Mouse (Mus musculus): ENCODE data around the gene Arf1. TPM values are rescaled to one million over a fixed set of nuclear protein-coding genes. Genes with fewer than 3 reads are reported as not detected.
"Not testable (repeated sequence)": the region's sequence is repeated elsewhere in the genome, so short reads cannot be mapped to it uniquely, and the experiment has no call there.

The Arf1 gene
- polyA plus RNA-seq, 1 experiment from 2014 or later: 617 TPM

GRCm38 (mm10) chr11:59219064-59219463, 9.0 kb downstream of the Arf1 start:
- no peaks in the 10 kb centered on the region for H3K36me3 ChIP-seq (ENCODE audit: control insufficient read depth, insufficient read depth, low read length)
- H3K27me3 ChIP-seq (ENCODE audit: control insufficient read depth, insufficient read depth, low read length): no peaks in the 10 kb centered on the region
- H3K4me2 ChIP-seq (ENCODE audit: low read depth, low read length): no peak overlapping the region
- no peak for ATAC-seq (ENCODE audit: low read depth)
- no peak overlapping the region for H3K4me3 ChIP-seq (ENCODE audit: low read depth, low read length)
- H3K9ac ChIP-seq (replicated peaks; ENCODE audit: low read depth, low read length): no peak overlapping the region
- H3K4me1 ChIP-seq (ENCODE audit: control insufficient read depth, insufficient read depth, low read length): no peaks in the 10 kb centered on the region; the same call in 1 of the 2 replicates
- no peak overlapping the region for H3K27ac ChIP-seq (ENCODE audit: low read depth, low read length)
- no peaks in the 10 kb centered on the region for H3K9me3 ChIP-seq (ENCODE audit: control insufficient read depth, low read length)

GRCm38 (mm10) chr11:59218389-59218998, 9.6 kb downstream of the Arf1 start:
- H3K27ac ChIP-seq (ENCODE audit: low read depth, low read length): no peak overlapping the region
- H3K4me3 ChIP-seq (ENCODE audit: low read depth, low read length): no peak overlapping the region
- H3K4me2 ChIP-seq (ENCODE audit: low read depth, low read length): no peak overlapping the region
- H3K9me3 ChIP-seq (ENCODE audit: control insufficient read depth, low read length): no peaks in the 10 kb centered on the region
- WGBS: 89% methylated on average over 4 of the region's 4 CpGs
- no peaks in the 10 kb centered on the region for H3K27me3 ChIP-seq (ENCODE audit: control insufficient read depth, insufficient read depth, low read length)
- no peak for ATAC-seq (ENCODE audit: low read depth)
- H3K9ac ChIP-seq (replicated peaks; ENCODE audit: low read depth, low read length): no peak overlapping the region
- no peaks in the 10 kb centered on the region; the same call in 1 of the 2 replicates for H3K4me1 ChIP-seq (ENCODE audit: control insufficient read depth, insufficient read depth, low read length)
- no peaks in the 10 kb centered on the region for H3K36me3 ChIP-seq (ENCODE audit: control insufficient read depth, insufficient read depth, low read length)

DNA sequence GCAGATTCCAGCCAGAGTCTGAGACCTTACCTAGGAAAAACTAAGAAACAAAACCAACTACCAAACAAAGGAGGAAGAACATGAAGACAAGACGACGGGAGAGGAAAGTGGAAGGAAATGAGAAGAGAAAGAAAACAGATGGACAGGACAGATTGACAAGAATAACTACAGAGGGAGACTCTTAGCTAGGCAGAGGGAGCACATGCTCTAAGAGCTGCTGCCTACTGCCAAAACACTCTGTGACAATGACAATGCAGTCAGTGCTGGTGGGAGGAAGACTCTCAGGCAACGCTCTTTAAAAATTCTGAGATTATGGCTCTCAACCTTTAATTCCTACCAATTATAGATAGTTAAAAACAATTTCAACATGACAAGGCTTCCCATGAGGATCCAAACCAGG, 11.1 kb downstream of the Arf1 start:
- H3K4me1 ChIP-seq (ENCODE audit: control insufficient read depth, insufficient read depth, low read length): no peaks in the 10 kb centered on the region
- no peak overlapping the region for H3K27ac ChIP-seq (ENCODE audit: low read depth, low read length)
- H3K36me3 ChIP-seq (ENCODE audit: control insufficient read depth, insufficient read depth, low read length): 0 out of 2 replicates have a peak, but pooled peaks cover 4% of the 10 kb centered on the region
- H3K4me2 ChIP-seq (ENCODE audit: low read depth, low read length): no peak overlapping the region
- no peak for ATAC-seq (ENCODE audit: low read depth)
- H3K4me3 ChIP-seq (ENCODE audit: low read depth, low read length): no peak overlapping the region
- 85% methylated on average over 3 of the region's 3 CpGs for whole genome bisulfite sequencing
- no peaks in the 10 kb centered on the region for H3K9me3 ChIP-seq (ENCODE audit: control insufficient read depth, low read length)
- H3K27me3 ChIP-seq (ENCODE audit: control insufficient read depth, insufficient read depth, low read length): no peaks in the 10 kb centered on the region
- H3K9ac ChIP-seq (replicated peaks; ENCODE audit: low read depth, low read length): no peak overlapping the region

DNA sequence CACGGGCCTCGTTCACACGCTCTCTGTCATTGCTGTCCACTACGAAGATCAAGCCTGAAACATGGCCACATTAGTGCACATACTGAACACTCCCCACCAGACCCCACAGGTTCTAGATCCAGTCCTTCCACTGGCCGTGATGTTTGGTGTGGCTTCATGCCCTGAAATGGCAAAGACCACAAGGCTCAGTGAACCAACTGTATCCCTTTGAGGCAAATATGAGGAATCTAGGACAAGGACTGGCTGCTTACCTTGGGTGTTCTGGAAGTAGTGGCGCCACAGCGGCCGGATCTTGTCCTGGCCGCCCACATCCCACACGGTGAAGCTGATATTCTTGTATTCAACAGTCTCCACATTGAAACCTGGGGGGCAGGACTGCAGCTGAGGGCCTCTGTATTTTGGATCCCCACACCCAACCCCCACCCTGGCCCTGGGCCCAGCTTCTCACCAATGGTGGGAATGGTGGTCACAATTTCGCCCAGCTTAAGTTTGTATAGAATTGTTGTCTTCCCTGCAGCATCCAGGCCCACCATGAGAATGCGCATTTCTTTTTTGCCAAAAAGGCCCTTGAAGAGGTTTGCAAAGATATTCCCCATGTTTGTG, 15.1 kb downstream of the Arf1 start:
- H3K4me2 ChIP-seq (ENCODE audit: low read depth, low read length): no peak overlapping the region
- no peaks in the 10 kb centered on the region for H3K27me3 ChIP-seq (ENCODE audit: control insufficient read depth, insufficient read depth, low read length)
- peaks cover 19% of the 10 kb centered on the region for H3K36me3 ChIP-seq (ENCODE audit: control insufficient read depth, insufficient read depth, low read length)
- ATAC-seq (ENCODE audit: low read depth): no peak
- no peaks in the 10 kb centered on the region for H3K9me3 ChIP-seq (ENCODE audit: control insufficient read depth, low read length)
- 94% methylated on average over 12 of the region's 12 CpGs for WGBS
- no peak overlapping the region for H3K27ac ChIP-seq (ENCODE audit: low read depth, low read length)
- peaks cover 9% of the 10 kb centered on the region for H3K4me1 ChIP-seq (ENCODE audit: control insufficient read depth, insufficient read depth, low read length)
- H3K4me3 ChIP-seq (ENCODE audit: low read depth, low read length): no peak overlapping the region
- H3K9ac ChIP-seq (replicated peaks; ENCODE audit: low read depth, low read length): no peak overlapping the region

DNA sequence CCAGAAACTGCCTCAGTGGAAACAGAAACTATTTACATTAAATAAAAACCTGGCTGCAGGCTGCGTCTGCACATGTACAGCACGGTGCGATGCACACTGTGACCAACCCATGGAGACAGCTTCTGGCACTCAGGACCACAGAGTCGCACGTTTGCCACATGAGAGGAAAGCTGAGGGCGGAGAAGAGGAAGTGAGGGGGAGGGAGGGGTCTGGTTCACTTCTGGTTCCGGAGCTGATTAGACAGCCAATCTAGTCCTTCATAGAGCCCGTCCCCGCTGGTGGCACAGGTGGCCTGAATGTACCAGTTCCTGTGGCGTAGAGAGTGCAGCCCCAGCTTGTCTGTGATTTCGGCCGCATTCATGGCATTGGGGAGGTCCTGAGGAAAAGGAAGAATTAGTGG, 15.8 kb downstream of the Arf1 start:
- H3K27me3 ChIP-seq (ENCODE audit: control insufficient read depth, insufficient read depth, low read length); H3K4me1 ChIP-seq (ENCODE audit: control insufficient read depth, insufficient read depth, low read length); ATAC-seq (ENCODE audit: low read depth); H3K9ac ChIP-seq (replicated peaks; ENCODE audit: low read depth, low read length); H3K4me2 ChIP-seq (ENCODE audit: low read depth, low read length); H3K4me3 ChIP-seq (ENCODE audit: low read depth, low read length); H3K9me3 ChIP-seq (ENCODE audit: control insufficient read depth, low read length); H3K27ac ChIP-seq (ENCODE audit: low read depth, low read length): not testable (repeated sequence)
- peaks cover 19% of the 10 kb centered on the region for H3K36me3 ChIP-seq (ENCODE audit: control insufficient read depth, insufficient read depth, low read length)
- 86% methylated on average over 12 of the region's 12 CpGs for WGBS

DNA sequence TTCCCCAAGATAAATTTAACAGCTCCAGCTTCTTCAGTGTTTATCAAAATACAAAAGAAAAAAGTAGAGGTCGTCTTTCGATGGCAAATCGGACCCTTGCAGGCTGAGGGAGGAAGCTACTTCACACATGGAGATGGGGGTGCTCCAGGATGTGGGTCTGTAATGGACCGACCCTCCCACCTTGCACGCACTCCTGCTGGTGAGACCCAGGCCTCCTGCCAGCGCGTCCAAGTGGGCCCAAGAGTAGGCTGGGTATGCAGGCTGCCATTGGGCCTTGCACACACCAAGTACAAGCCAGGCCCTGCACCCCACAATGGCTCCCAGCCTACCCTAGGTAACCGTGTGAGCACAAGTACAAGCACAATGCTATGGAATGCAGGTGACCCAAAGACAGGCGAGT, 16.5 kb downstream of the Arf1 start:
- not testable (repeated sequence) for ATAC-seq (ENCODE audit: low read depth); H3K4me2 ChIP-seq (ENCODE audit: low read depth, low read length); H3K27me3 ChIP-seq (ENCODE audit: control insufficient read depth, insufficient read depth, low read length); H3K27ac ChIP-seq (ENCODE audit: low read depth, low read length); H3K9ac ChIP-seq (replicated peaks; ENCODE audit: low read depth, low read length); H3K4me3 ChIP-seq (ENCODE audit: low read depth, low read length); H3K4me1 ChIP-seq (ENCODE audit: control insufficient read depth, insufficient read depth, low read length); H3K9me3 ChIP-seq (ENCODE audit: control insufficient read depth, low read length)
- 91% methylated on average over 8 of the region's 9 CpGs for WGBS
- H3K36me3 ChIP-seq (ENCODE audit: control insufficient read depth, insufficient read depth, low read length): peaks cover 21% of the 10 kb centered on the region

GRCm38 (mm10) chr11:59210020-59210419, 18.1 kb downstream of the Arf1 start:
- H3K9ac ChIP-seq (replicated peaks; ENCODE audit: low read depth, low read length): no peak overlapping the region
- H3K27ac ChIP-seq (ENCODE audit: low read depth, low read length): no peak overlapping the region
- H3K9me3 ChIP-seq (ENCODE audit: control insufficient read depth, low read length): no peaks in the 10 kb centered on the region
- H3K4me3 ChIP-seq (ENCODE audit: low read depth, low read length): no peak overlapping the region
- H3K27me3 ChIP-seq (ENCODE audit: control insufficient read depth, insufficient read depth, low read length): no peaks in the 10 kb centered on the region
- peaks cover 9% of the 10 kb centered on the region for H3K4me1 ChIP-seq (ENCODE audit: control insufficient read depth, insufficient read depth, low read length)
- H3K36me3 ChIP-seq (ENCODE audit: control insufficient read depth, insufficient read depth, low read length): peaks cover 30% of the 10 kb centered on the region
- WGBS: 89% methylated on average over 4 of the region's 4 CpGs
- no peak overlapping the region for H3K4me2 ChIP-seq (ENCODE audit: low read depth, low read length)
- no peak for ATAC-seq (ENCODE audit: low read depth)

DNA sequence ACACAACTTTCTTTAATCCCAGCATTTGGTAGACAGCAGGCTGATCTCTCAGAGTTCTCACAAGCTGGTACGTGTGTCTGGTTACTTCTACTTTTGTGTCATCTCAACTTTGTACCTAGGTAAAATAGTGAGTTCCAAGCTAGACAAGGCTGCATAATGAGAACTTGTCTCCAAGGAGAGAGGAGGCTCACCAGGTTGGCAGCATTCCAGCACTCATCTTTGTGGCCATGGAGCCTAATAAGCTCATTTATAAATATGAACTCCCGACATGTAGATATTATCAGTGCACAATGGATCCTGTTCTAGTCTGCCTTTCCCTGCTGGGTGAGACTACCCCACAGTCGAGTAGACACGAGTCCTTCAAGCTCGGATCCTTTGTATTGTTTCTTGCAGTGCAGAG, 18.5 kb downstream of the Arf1 start:
- Histone ChIP-seq H3K4me1 (ENCODE audit: control insufficient read depth, insufficient read depth, low read length) (peaks cover 9% of the 10 kb centered on the region), H3K36me3 (ENCODE audit: control insufficient read depth, insufficient read depth, low read length) (peaks cover 30% of the 10 kb centered on the region), H3K4me2 (ENCODE audit: low read depth, low read length) (peak overlapping the region; percentile 80; the same call in 1 of the 2 replicates), H3K9ac (replicated peaks; ENCODE audit: low read depth, low read length) (peak overlapping the region; percentile 80; the same call in 1 of the 2 replicates), H3K27ac (ENCODE audit: low read depth, low read length) (no peak overlapping the region), H3K4me3 (ENCODE audit: low read depth, low read length) (no peak overlapping the region), H3K27me3 (ENCODE audit: control insufficient read depth, insufficient read depth, low read length) (no peaks in the 10 kb centered on the region), H3K9me3 (ENCODE audit: control insufficient read depth, low read length) (no peaks in the 10 kb centered on the region)
- no peak for ATAC-seq (ENCODE audit: low read depth)
- WGBS: 80% methylated on average over 5 of the region's 5 CpGs

GRCm38 (mm10) chr11:59209003-59209441, 19.0 kb downstream of the Arf1 start:
- Histone ChIP-seq H3K4me3 (ENCODE audit: low read depth, low read length) (peak overlapping the region; percentile 92), H3K4me1 (ENCODE audit: control insufficient read depth, insufficient read depth, low read length) (peaks cover 9% of the 10 kb centered on the region), H3K36me3 (ENCODE audit: control insufficient read depth, insufficient read depth, low read length) (peaks cover 30% of the 10 kb centered on the region), H3K27me3 (ENCODE audit: control insufficient read depth, insufficient read depth, low read length) (no peaks in the 10 kb centered on the region), H3K9ac (replicated peaks; ENCODE audit: low read depth, low read length) (peak overlapping the region; percentile 80), H3K4me2 (ENCODE audit: low read depth, low read length) (peak overlapping the region; percentile 80), H3K9me3 (ENCODE audit: control insufficient read depth, low read length) (no peaks in the 10 kb centered on the region), H3K27ac (ENCODE audit: low read depth, low read length) (peak overlapping the region; percentile 89)
- 11% methylated on average over 18 of the region's 18 CpGs for WGBS
- peak; percentile 61 for ATAC-seq (ENCODE audit: low read depth)

All from neural tube, embryonic 14.5 days (tissue).